8 mouse cellular contexts compared by ENCODE assay signal in the genomic region with DNA sequence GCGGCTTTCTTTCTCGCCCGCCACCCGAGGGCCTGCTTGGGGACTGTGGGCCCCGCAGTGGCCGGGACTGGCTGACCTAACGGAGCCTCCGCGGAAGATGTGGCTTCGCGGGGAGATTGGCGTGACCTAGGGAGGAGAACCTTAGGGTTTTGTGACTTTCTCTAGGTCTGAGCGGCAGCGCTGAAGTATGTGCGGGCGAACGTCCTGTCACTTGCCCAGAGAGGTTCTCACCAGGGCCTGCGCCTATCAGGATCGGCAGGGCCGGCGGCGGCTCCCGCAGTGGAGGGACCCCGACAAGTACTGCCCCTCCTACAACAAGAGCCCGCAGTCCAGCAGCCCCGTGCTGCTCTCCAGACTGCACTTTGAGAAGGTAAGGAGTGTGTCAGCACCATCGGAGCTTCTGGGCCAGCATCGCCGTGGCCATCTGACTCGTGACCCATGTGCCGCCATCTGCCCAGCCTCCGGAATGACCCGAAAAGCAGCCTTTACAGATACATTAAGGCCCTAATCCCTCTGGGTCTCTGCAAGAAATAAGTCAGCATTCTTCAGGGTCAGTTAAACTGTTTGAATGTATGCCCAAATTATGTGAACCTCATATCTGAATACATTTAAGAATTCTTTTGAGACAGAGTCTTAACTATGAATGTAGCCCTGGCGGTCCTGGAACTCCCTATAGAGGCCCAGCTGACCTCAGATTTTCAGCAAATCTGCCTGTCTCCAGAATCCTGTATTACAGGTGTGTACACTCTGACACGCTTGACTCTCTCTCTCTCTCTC. TPM values are rescaled to one million over a fixed set of nuclear protein-coding genes. Genes with fewer than 3 reads are reported as not detected.
A peak's percentile ranks its signal among the peaks of the same experiment; 100 is the strongest.
DNase-seq lines count a peak whose midpoint lies in the region; ATAC-seq and TF ChIP-seq lines count a peak whose summit lies in the region.

No protein-coding gene starts in this region.

- no peaks in the 10 kb centered on the region for H3K9me3 ChIP-seq in forebrain, embryonic 15.5 days
- no peaks in the 10 kb centered on the region for H3K9me3 ChIP-seq in hindbrain, embryonic 13.5 days
- no peaks in the 10 kb centered on the region for H3K9me3 ChIP-seq in midbrain, embryonic 14.5 days (ENCODE audit: control insufficient read depth, low read length)

- intact Hi-C loops in left cerebral cortex, adult 2 months (cut with DNase I), result loop anchor here (5.0 kb wide), 2 partner anchors 68 to 168 kb away; a partner anchor contains a TSS

- no peaks in the 10 kb centered on the region for H3K27me3 ChIP-seq in cerebellum, adult 2 months (ENCODE audit: control insufficient read depth, insufficient read depth, low read length)
- no peaks in the 10 kb centered on the region for H3K27me3 ChIP-seq in forebrain, embryonic 15.5 days
- H3K27me3 ChIP-seq in hindbrain, embryonic 13.5 days, result no peaks in the 10 kb centered on the region
- no peaks in the 10 kb centered on the region for H3K27me3 ChIP-seq in midbrain, embryonic 14.5 days (ENCODE audit: control insufficient read depth, insufficient read depth, low read length)

- TF ChIP-seq CTCF in left cerebral cortex, adult 2 months (IDR thresholded peaks at IDR 0.05), result no peak
- TF ChIP-seq CTCF in cerebellum, adult 2 months (IDR thresholded peaks at IDR 0.05; ENCODE audit: borderline replicate concordance, insufficient read depth, low read depth, low read length), result no peak

- peaks cover 6% of the 10 kb centered on the region for H3K4me1 ChIP-seq in cerebellum, adult 2 months (ENCODE audit: control insufficient read depth, insufficient read depth, low read length)
- H3K4me1 ChIP-seq in forebrain, embryonic 15.5 days, result peaks cover 15% of the 10 kb centered on the region
- peaks cover 17% of the 10 kb centered on the region for H3K4me1 ChIP-seq in hindbrain, embryonic 13.5 days (replicated peaks)
- peaks cover 11% of the 10 kb centered on the region for H3K4me1 ChIP-seq in midbrain, embryonic 14.5 days (ENCODE audit: control insufficient read depth, insufficient read depth, low read length)

- H3K36me3 ChIP-seq in forebrain, embryonic 15.5 days, result peaks cover 60% of the 10 kb centered on the region
- H3K36me3 ChIP-seq in hindbrain, embryonic 13.5 days, result peaks cover 70% of the 10 kb centered on the region
- peaks cover 62% of the 10 kb centered on the region for H3K36me3 ChIP-seq in midbrain, embryonic 14.5 days (ENCODE audit: control insufficient read depth, insufficient read depth, low read length)

- peak overlapping the region; percentile 84 for H3K27ac ChIP-seq in left cerebral cortex, adult 2 months
- H3K27ac ChIP-seq in cerebellum, adult 2 months (ENCODE audit: insufficient read depth, low read length), result peak overlapping the region; percentile 49
- H3K27ac ChIP-seq in forebrain, embryonic 15.5 days (replicated peaks), result peak overlapping the region; percentile 76
- H3K27ac ChIP-seq in hindbrain, embryonic 13.5 days, result peak overlapping the region; percentile 84
- H3K27ac ChIP-seq in midbrain, embryonic 14.5 days (replicated peaks; ENCODE audit: low read depth, low read length), result peak overlapping the region; percentile 85

- peak overlapping the region; percentile 73 for H3K9ac ChIP-seq in forebrain, embryonic 15.5 days (replicated peaks)
- peak overlapping the region; percentile 95 for H3K9ac ChIP-seq in hindbrain, embryonic 13.5 days
- peak overlapping the region; percentile 84 for H3K9ac ChIP-seq in midbrain, embryonic 14.5 days (replicated peaks; ENCODE audit: low read length)

- H3K4me2 ChIP-seq in forebrain, embryonic 15.5 days (replicated peaks), result peak overlapping the region; percentile 88
- H3K4me2 ChIP-seq in hindbrain, embryonic 13.5 days, result peak overlapping the region; percentile 90
- peak overlapping the region; percentile 89 for H3K4me2 ChIP-seq in midbrain, embryonic 14.5 days (ENCODE audit: low read length)

- peak; percentile 31 to 48 for DNase-seq in left cerebral cortex, adult 2 months (ENCODE audit: extremely low spot score in 1 of 2, low spot score in 2 of 2)
- DNase-seq in left cerebral cortex, adult 9 months (ENCODE audit: low spot score in 2 of 2), result no peak
- DNase-seq in cerebellum, adult 2 months, result peak; percentile 54 to 68
- DNase-seq in liver, result peak; percentile 68
- peak; percentile 63 for DNase-seq in midbrain, embryonic 14.5 days
- peak; percentile 63 for DNase-seq in testis, postnatal 10 days (ENCODE audit: low spot score)

- peak; percentile 63 for ATAC-seq in forebrain, embryonic 15.5 days (replicated peaks)
- ATAC-seq in hindbrain, embryonic 13.5 days (ENCODE audit: low FRiP score), result peak; percentile 68
- ATAC-seq in midbrain, embryonic 14.5 days (ENCODE audit: low FRiP score, low TSS enrichment), result peak; percentile 54

- TF ChIP-seq POLR2A in cerebellum, adult 2 months (IDR thresholded peaks at IDR 0.05; ENCODE audit: borderline replicate concordance, insufficient read depth, low read length), result no peak

- 1% methylated on average over 35 of the region's 35 CpGs for WGBS in cerebellum, adult 2 months
- WGBS in forebrain, embryonic 15.5 days, result 3% methylated on average over 35 of the region's 35 CpGs
- WGBS in hindbrain, embryonic 13.5 days, result 3% methylated on average over 35 of the region's 35 CpGs
- 2% methylated on average over 35 of the region's 35 CpGs for WGBS in midbrain, embryonic 14.5 days

- peak overlapping the region; percentile 94 for H3K4me3 ChIP-seq in left cerebral cortex, adult 2 months
- H3K4me3 ChIP-seq in cerebellum, adult 2 months (replicated peaks; ENCODE audit: insufficient read depth, low read depth, low read length), result peak overlapping the region; percentile 74
- peak overlapping the region; percentile 68 for H3K4me3 ChIP-seq in forebrain, embryonic 15.5 days
- peak overlapping the region; percentile 92 for H3K4me3 ChIP-seq in hindbrain, embryonic 13.5 days
- peak overlapping the region; percentile 68 for H3K4me3 ChIP-seq in midbrain, embryonic 14.5 days (replicated peaks; ENCODE audit: low read depth, low read length)

RNA-seq across cellular contexts. Expression of a gene that starts 0.8 kb away (rescaled TPM):
- total RNA-seq in left cerebral cortex, adult 2 months (2021), result 10 to 100 TPM; 27.5 to 28.6 TPM
- polyA plus RNA-seq in cerebellum, adult 2 months (2012; rRNA removed), result 45.9 and 49.9 TPM in 2 replicates
- polyA plus RNA-seq in forebrain, embryonic 15.5 days (2015; fragmentation: Nextera tagmentation; extraction: Ambion mirVana), result 58.5 and 60.2 TPM in 2 replicates
- polyA plus RNA-seq in hindbrain, embryonic 13.5 days (2015; fragmentation: Nextera tagmentation; extraction: Ambion mirVana), result 37.0 and 38.5 TPM in 2 replicates
- polyA plus RNA-seq in midbrain, embryonic 14.5 days (2014; fragmentation: Nextera tagmentation; extraction: Ambion mirVana), result 40.5 and 42.3 TPM in 2 replicates

RNA-seq across cellular contexts. Expression of a gene that starts 26.9 kb away (rescaled TPM):
- 100 to 1,000 TPM; 232 TPM for total RNA-seq in left cerebral cortex, adult 2 months (2021)
- 262 and 265 TPM in 2 replicates for polyA plus RNA-seq in cerebellum, adult 2 months (2012; rRNA removed)
- polyA plus RNA-seq in forebrain, embryonic 15.5 days (2015; fragmentation: Nextera tagmentation; extraction: Ambion mirVana), result 159 and 164 TPM in 2 replicates
- polyA plus RNA-seq in hindbrain, embryonic 13.5 days (2015; fragmentation: Nextera tagmentation; extraction: Ambion mirVana), result 165 and 174 TPM in 2 replicates
- polyA plus RNA-seq in midbrain, embryonic 14.5 days (2014; fragmentation: Nextera tagmentation; extraction: Ambion mirVana), result 161 and 185 TPM in 2 replicates

Comparison
In these comparisons a context has a peak if more than half of its experiments do, and no peak if none do; other contexts are left out.
1. DNase-seq: peak in left cerebral cortex, adult 2 months (2 of 2), cerebellum, adult 2 months (2 of 2), liver (single experiment), midbrain, embryonic 14.5 days (single experiment) and testis, postnatal 10 days (single experiment); none in left cerebral cortex, adult 9 months (0 of 2).
2. Peak in every context shown above with its lines, with median percentiles within 50 percentile points of each other: H3K27ac ChIP-seq, H3K4me3 ChIP-seq, ATAC-seq, H3K4me2 ChIP-seq and H3K9ac ChIP-seq.